Mouse (Mus musculus) thymus, postnatal 14 days (tissue): ENCODE data around the gene Kcnh7.
"Not testable (repeated sequence)": the region's sequence is repeated elsewhere in the genome, so short reads cannot be mapped to it uniquely, and the experiment has no call there.

Experiments used
- DNase-seq: peaks from one replicate; pipeline ENCODE4 v3.0.0; 2021

Gene Kcnh7

GRCm38 (mm10) chr2:62715260-62715659 is 468.8 kb downstream of the Kcnh7 start:
- no peak for DNase-seq

GRCm38 (mm10) chr2:62714362-62714761 is 469.7 kb downstream of the Kcnh7 start:
- not testable (repeated sequence) for DNase-seq

GRCm38 (mm10) chr2:62709633-62710032 is 474.5 kb downstream of the Kcnh7 start:
- no peak for DNase-seq

GRCm38 (mm10) chr2:62706313-62706712 is 477.8 kb downstream of the Kcnh7 start:
- DNase-seq, result no peak

GRCm38 (mm10) chr2:62685934-62686333 is 498.2 kb downstream of the Kcnh7 start:
- DNase-seq, result no peak

GRCm38 (mm10) chr2:62684989-62685595 is 499.0 kb downstream of the Kcnh7 start:
- DNase-seq, result no peak

- no peak for DNase-seq
Observed at GRCm38 (mm10) chr2:62681667-62682066, 502.4 kb downstream of the Kcnh7 start.

GRCm38 (mm10) chr2:62672788-62673187 is 511.3 kb downstream of the Kcnh7 start:
- no peak for DNase-seq

- no peak for DNase-seq
Observed at GRCm38 (mm10) chr2:62670767-62671166, 513.3 kb downstream of the Kcnh7 start.

GRCm38 (mm10) chr2:62670301-62670700 is 513.8 kb downstream of the Kcnh7 start:
- DNase-seq, result no peak

GRCm38 (mm10) chr2:62669848-62670247 is 514.2 kb downstream of the Kcnh7 start:
- no peak for DNase-seq

GRCm38 (mm10) chr2:62665536-62665935 is 518.6 kb downstream of the Kcnh7 start:
- DNase-seq, result no peak

- no peak for DNase-seq
Observed at GRCm38 (mm10) chr2:62664839-62665238, 519.2 kb downstream of the Kcnh7 start.

GRCm38 (mm10) chr2:62664135-62664670 is 519.9 kb downstream of the Kcnh7 start, which contains the start of gene Gca:
TSS of gene Gca (plus strand) at chr2:62664285.
- DNase-seq, result peak; percentile 80

- no peak for DNase-seq
Observed at GRCm38 (mm10) chr2:62662560-62662959, 521.5 kb downstream of the Kcnh7 start.

- DNase-seq, result no peak
Observed at GRCm38 (mm10) chr2:62660565-62660964, 523.5 kb downstream of the Kcnh7 start.

- DNase-seq, result no peak
Observed at GRCm38 (mm10) chr2:62656072-62656471, 528.0 kb downstream of the Kcnh7 start.

GRCm38 (mm10) chr2:62654519-62655338 is 529.4 kb downstream of the Kcnh7 start:
- DNase-seq, result peak; percentile 63

GRCm38 (mm10) chr2:62652466-62652865 is 531.6 kb downstream of the Kcnh7 start:
- no peak for DNase-seq

- DNase-seq, result no peak
Observed at GRCm38 (mm10) chr2:62651890-62652289, 532.2 kb downstream of the Kcnh7 start.

GRCm38 (mm10) chr2:62646671-62647289 is 537.3 kb downstream of the Kcnh7 start:
- no peak for DNase-seq

- peak; percentile 79 for DNase-seq
Observed at GRCm38 (mm10) chr2:62646014-62646645, 538.0 kb downstream of the Kcnh7 start, which contains the start of gene Ifih1. TSS of gene Ifih1 (minus strand) at chr2:62646255.

GRCm38 (mm10) chr2:62645475-62645874 is 538.6 kb downstream of the Kcnh7 start:
- DNase-seq, result peak; percentile 23
